Mouse (Mus musculus): Measurements from ENCODE around the gene Sorcs2.

Gene Sorcs2

DNA sequence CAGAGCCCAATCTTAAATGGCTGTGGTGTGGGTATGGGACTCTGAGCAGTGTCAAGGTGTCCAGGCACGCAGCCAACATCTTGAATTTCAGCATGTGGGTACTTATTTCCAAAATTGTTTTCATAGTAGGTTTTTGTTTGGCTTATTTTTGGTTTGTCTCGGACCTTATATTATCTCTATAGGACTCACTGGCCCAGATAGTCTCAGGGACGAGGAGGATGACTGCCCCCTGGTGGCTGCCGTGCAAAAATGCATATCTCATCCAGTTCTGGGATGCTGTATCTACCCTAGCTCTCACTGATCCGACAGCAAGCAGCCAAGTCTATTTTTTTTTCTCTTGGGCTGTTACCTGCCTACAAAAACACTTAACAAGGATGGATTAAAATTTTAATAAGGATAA, 422.3 kb downstream of the Sorcs2 start:
- peak; percentile 77 to 84 for DNase-seq

- DNase-seq, result peak in 1 of 2 experiments; percentile 29
Measured at GRCm38 (mm10) chr5:35974265-35974664, 423.7 kb downstream of the Sorcs2 start.

DNA sequence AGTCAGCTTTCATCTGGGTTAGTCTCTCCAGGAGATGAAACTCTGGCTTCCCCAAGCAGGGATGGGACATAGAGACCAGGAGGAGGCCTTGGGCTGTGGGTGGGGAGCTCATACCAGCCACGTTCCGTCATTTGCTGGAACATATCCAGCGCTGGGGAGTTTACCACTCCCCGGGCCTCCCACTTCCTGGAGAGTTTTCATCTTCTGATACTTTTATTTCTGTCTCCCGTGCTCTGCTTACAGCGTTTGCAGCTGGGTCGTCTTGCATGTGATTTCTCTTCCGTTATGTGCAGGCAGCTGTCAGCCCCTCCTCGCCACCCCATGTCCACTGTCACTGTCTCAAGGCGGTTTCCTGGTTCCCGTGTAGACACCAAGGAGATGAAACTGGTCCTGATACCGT, 424.1 kb downstream of the Sorcs2 start:
- peak; percentile 88 to 92 for DNase-seq

GRCm38 (mm10) chr5:35972739-35973138, 425.2 kb downstream of the Sorcs2 start:
- no peak for DNase-seq

DNA sequence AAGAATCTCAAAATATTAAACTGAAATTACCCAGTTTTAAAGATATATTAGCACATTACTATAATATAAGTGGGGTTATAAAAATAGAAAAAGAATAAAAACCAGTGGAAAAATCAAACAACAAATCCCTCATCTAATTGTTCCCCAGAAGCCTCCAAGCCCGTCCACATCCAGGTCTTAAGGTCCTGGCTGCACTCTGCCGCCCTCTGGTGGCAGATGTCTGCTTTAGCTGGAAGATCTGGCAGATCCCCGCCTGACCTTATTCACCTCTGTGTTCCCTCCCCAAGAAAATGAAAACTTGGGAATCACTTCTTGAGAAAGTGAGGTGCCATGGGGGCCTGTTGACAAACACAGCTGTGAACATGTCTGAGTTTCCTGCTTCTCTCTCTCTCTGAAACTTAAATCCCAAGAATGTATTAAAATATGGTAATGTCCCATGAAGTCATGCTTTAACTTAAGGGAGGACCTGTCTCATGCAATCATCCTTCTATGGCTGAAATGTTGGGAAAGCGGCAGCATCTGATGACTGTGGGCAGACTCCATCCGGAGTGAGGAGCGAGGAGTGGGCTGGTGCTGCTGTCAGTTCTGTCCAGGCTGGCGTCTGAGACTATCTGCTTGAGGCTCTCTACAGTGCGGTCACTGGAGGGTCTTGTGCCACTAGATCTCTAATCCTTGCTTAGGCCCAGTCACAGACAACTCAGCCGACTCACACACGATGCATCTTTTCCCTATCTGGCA, 425.9 kb downstream of the Sorcs2 start:
- peak; percentile 87 to 89 for DNase-seq

GRCm38 (mm10) chr5:35970380-35971105, 427.4 kb downstream of the Sorcs2 start:
- peak; percentile 85 to 86 for DNase-seq

- DNase-seq, result no peak
Measured at GRCm38 (mm10) chr5:35969857-35970256, 428.1 kb downstream of the Sorcs2 start.

All from kidney, postnatal 4 days (tissue).